Mouse (Mus musculus): ENCODE data around the gene Rhof. TPM values are rescaled to one million over a fixed set of nuclear protein-coding genes. Genes with fewer than 3 reads are reported as not detected.

Rhof gene
- polyA plus RNA-seq, 1 experiment from 2014 or later, result 20.9 TPM

DNA sequence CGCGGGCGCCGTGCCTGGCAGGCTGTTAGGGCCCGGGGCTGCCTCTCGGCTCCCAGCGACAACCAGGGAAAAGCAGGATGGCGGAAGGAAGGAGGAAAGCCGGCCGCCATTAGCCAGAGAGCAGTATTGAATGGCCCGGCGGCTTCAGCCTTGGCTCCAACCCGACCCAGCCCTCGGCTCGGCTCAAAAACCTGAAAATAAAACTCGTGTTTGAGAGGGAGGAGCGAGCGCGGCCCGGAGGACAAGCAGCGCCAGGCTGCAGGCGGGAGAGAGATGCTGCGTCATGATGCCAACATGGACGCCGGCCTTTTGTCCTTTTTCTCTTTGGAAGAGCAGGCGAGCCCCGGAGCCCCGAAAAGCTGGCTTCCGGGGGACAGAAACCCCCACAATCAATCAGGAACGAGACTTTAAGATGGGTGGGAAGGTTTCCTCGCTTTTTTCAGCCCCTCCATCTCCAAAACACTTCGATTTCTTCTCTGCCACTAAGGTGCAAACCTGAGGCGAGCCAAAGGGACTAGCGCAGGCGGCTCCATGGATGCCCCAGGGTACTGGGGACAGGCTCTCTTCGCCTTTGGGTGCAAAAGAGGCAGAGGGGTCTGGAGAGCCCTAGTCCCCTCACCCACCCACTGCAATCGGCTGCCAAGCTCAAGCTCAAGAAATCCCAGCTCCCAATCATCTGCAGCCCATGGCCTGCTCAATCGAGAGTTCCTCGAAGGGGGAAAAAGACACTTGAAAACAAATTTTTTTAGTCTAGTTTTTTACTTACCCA lies 6.6 kb upstream of the Rhof start:
- Histone ChIP-seq H3K4me1 (peaks cover 45% of the 10 kb centered on the region), H3K9ac (replicated peaks) (peak overlapping the region; percentile 99), H3K4me2 (peak overlapping the region; percentile 91), H3K27ac (replicated peaks) (peak overlapping the region; percentile 97), H3K4me3 (replicated peaks) (peak overlapping the region; percentile 69), H3K36me3 (0 out of 2 replicates have a peak, but pooled peaks cover 2% of the 10 kb centered on the region), H3K27me3 (replicated peaks) (no peaks in the 10 kb centered on the region), H3K9me3 (replicated peaks) (no peaks in the 10 kb centered on the region)
- WGBS, result under 1% methylated on average over 39 of the region's 39 CpGs
- no peak for ATAC-seq (ENCODE audit: low FRiP score)

DNA sequence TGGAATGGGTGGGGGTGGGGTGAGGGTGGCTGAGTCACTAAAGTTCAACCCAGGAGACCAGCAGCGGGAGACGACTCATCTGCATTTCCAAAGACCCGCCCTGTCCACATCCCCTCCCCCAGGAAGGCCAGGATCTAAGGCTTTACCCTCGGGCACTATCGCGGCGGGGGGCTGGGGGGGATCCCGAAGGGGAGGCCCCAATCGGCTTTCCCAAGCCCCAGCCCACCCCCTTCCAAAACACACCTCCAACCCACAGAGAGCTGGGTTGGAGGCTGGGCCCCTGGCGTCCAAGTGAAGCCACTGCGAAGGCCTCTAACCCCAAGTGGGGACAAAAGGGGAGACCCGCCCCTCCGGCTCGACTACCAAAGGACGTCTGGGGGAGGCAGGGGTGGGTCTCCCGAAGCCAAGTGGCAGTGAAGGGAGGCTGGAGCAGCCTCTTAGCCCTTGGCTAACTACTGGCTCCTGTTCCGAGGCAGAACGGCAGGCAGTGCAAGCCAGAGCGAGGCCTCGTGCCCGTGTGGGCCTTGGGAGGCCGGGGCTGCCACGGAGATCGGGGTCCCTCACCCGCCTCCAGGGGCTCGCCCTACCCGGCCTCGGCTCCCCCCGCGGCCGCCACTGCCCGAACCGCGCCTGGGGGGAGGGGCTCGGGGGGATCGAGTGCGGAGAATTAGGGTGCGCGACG lies 5.9 kb upstream of the Rhof start:
- Histone ChIP-seq H3K4me1 (peaks cover 45% of the 10 kb centered on the region), H3K9ac (replicated peaks) (peak overlapping the region; percentile 99), H3K4me3 (replicated peaks) (peak overlapping the region; percentile 69), H3K27ac (replicated peaks) (peak overlapping the region; percentile 97), H3K4me2 (peak overlapping the region; percentile 91), H3K36me3 (0 out of 2 replicates have a peak, but pooled peaks cover 2% of the 10 kb centered on the region), H3K9me3 (replicated peaks) (no peaks in the 10 kb centered on the region), H3K27me3 (replicated peaks) (no peaks in the 10 kb centered on the region)
- 0% methylated on average over 40 of the region's 40 CpGs for WGBS
- ATAC-seq (ENCODE audit: low FRiP score), result peak; percentile 2; the same call in 1 of the 2 replicates

DNA sequence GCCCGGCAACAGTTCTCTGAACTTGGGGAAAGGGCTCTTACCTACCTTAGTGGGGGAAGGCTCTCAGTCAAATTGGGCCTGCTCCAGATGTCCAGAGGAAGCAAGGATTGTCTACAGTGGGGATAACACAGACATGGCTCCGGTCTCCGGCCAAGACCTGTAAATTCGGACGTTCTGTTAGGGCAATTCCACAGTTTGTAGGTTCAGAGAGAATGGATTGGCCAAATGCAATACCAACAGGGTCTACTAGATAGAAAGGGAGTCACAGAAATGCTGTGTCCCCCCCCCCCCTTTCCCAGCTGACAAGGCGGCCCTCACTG lies 5.4 kb upstream of the Rhof start:
- no peaks in the 10 kb centered on the region for H3K9me3 ChIP-seq (replicated peaks)
- no peaks in the 10 kb centered on the region for H3K27me3 ChIP-seq (replicated peaks)
- peak overlapping the region; percentile 69 for H3K4me3 ChIP-seq (replicated peaks)
- H3K4me1 ChIP-seq, result peaks cover 50% of the 10 kb centered on the region
- H3K9ac ChIP-seq (replicated peaks), result peak overlapping the region; percentile 99
- H3K27ac ChIP-seq (replicated peaks), result peak overlapping the region; percentile 97
- ATAC-seq (ENCODE audit: low FRiP score), result no peak
- WGBS, result 0% methylated on average over 6 of the region's 6 CpGs
- H3K4me2 ChIP-seq, result peak overlapping the region; percentile 91
- H3K36me3 ChIP-seq, result 0 out of 2 replicates have a peak, but pooled peaks cover 2% of the 10 kb centered on the region

GRCm38 (mm10) chr5:123137044-123137909 lies 4.8 kb upstream of the Rhof start:
- Histone ChIP-seq H3K4me2 (peak overlapping the region; percentile 91), H3K9ac (replicated peaks) (peak overlapping the region; percentile 99), H3K4me1 (peaks cover 56% of the 10 kb centered on the region), H3K4me3 (replicated peaks) (peak overlapping the region; percentile 69), H3K27ac (replicated peaks) (peak overlapping the region; percentile 97), H3K27me3 (replicated peaks) (no peaks in the 10 kb centered on the region), H3K36me3 (0 out of 2 replicates have a peak, but pooled peaks cover 2% of the 10 kb centered on the region), H3K9me3 (replicated peaks) (no peaks in the 10 kb centered on the region)
- 1% methylated on average over 20 of the region's 20 CpGs for WGBS
- ATAC-seq (ENCODE audit: low FRiP score), result no peak

GRCm38 (mm10) chr5:123136361-123137043 lies 4.0 kb upstream of the Rhof start:
- no peak for ATAC-seq (ENCODE audit: low FRiP score)
- Histone ChIP-seq H3K9ac (replicated peaks) (peak overlapping the region; percentile 99), H3K4me1 (peaks cover 63% of the 10 kb centered on the region), H3K9me3 (replicated peaks) (no peaks in the 10 kb centered on the region), H3K4me3 (replicated peaks) (peak overlapping the region; percentile 69), H3K36me3 (0 out of 2 replicates have a peak, but pooled peaks cover 2% of the 10 kb centered on the region), H3K27me3 (replicated peaks) (no peaks in the 10 kb centered on the region), H3K4me2 (peak overlapping the region; percentile 91), H3K27ac (replicated peaks) (peak overlapping the region; percentile 97)
- WGBS, result 0% methylated on average over 13 of the region's 13 CpGs

DNA sequence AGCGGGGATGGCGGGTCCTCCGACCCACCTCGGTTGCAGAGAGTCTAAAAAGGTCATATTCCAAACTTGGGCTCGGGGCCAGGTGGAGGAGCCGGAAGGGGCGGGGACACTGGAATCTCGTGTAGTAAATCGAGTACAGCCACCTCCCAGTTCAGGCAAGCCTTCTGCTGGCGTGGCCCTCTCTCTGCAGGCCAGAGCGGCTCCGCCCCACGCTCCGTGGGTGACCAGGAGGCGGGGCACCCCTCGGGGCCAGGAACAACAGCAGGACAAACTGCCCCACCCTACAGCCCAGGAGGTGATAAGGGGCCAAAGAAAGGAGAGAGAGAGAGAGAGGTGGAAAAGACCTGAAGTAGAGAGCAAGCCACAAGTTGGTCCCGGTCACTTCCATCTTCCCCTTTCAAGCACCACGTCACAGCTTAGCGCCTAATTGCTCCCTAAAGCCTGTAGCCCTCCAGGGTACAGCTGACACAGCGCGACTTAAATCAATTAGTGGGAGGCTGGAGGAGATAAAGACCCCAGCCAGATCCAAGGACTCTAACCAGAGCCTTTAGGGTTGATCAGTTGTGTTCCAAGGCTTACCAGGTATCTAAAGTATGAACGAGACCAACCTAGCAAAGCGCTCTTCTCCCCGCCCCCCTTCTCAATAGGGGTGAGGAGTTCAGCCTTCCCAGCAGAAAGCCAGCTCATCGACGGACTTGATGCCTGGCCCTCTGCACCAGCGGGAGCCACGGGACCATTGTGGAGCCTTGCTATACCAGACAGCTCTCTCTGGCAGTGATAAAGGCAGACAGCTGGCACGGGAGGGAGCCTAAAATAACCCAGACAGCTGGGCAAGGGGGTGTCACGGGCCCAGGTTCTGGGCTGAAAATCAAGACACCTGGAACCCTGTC lies 3.2 kb upstream of the Rhof start:
- Histone ChIP-seq H3K4me2 (peak overlapping the region; percentile 91), H3K9ac (replicated peaks) (peak overlapping the region; percentile 99), H3K4me3 (replicated peaks) (peak overlapping the region; percentile 69), H3K27ac (replicated peaks) (peak overlapping the region; percentile 97), H3K9me3 (replicated peaks) (no peaks in the 10 kb centered on the region), H3K4me1 (peaks cover 68% of the 10 kb centered on the region), H3K36me3 (0 out of 2 replicates have a peak, but pooled peaks cover 2% of the 10 kb centered on the region), H3K27me3 (replicated peaks) (no peaks in the 10 kb centered on the region)
- no peak for ATAC-seq (ENCODE audit: low FRiP score)
- 2% methylated on average over 30 of the region's 30 CpGs for WGBS

DNA sequence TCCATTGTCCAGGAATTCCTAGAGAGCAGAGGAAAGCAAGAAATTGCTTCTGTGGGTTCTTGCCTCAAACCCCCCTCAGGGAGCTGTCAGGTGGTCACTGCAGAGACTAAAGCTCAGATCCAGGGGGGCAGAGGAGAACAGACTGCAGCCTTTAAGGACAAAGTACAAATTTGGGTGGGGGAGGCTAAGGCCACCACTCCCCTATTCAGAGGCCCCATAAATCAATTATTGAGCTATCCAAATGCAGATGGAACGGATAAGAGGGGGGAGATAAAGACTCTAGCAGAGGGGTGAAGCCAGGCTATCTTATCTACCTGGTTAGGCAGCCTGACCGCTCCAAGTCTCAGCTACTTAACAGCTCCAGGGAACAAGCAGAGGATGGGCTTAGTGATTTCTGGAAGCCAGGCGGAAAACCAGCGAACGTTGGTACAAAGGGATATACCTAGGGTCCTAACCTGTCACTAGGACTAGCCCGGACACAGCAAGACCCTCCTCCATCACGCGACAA lies 2.4 kb upstream of the Rhof start:
- no peak for ATAC-seq (ENCODE audit: low FRiP score)
- H3K27ac ChIP-seq (replicated peaks), result peak overlapping the region; percentile 97
- peak overlapping the region; percentile 91 for H3K4me2 ChIP-seq
- H3K27me3 ChIP-seq (replicated peaks), result no peaks in the 10 kb centered on the region
- H3K9ac ChIP-seq (replicated peaks), result peak overlapping the region; percentile 99
- peaks cover 68% of the 10 kb centered on the region for H3K4me1 ChIP-seq
- 6% methylated on average over 8 of the region's 8 CpGs for WGBS
- H3K36me3 ChIP-seq, result 0 out of 2 replicates have a peak, but pooled peaks cover 2% of the 10 kb centered on the region
- H3K4me3 ChIP-seq (replicated peaks), result peak overlapping the region; percentile 69
- H3K9me3 ChIP-seq (replicated peaks), result no peaks in the 10 kb centered on the region

GRCm38 (mm10) chr5:123134186-123134874 lies 1.8 kb upstream of the Rhof start:
- no peak for ATAC-seq (ENCODE audit: low FRiP score)
- Histone ChIP-seq H3K36me3 (0 out of 2 replicates have a peak, but pooled peaks cover 5% of the 10 kb centered on the region), H3K9me3 (replicated peaks) (no peaks in the 10 kb centered on the region), H3K9ac (replicated peaks) (peak overlapping the region; percentile 99), H3K27ac (replicated peaks) (peak overlapping the region; percentile 97), H3K4me2 (peak overlapping the region; percentile 91), H3K27me3 (replicated peaks) (no peaks in the 10 kb centered on the region), H3K4me1 (peaks cover 68% of the 10 kb centered on the region), H3K4me3 (replicated peaks) (peak overlapping the region; percentile 69)
- WGBS, result 11% methylated on average over 13 of the region's 13 CpGs

DNA sequence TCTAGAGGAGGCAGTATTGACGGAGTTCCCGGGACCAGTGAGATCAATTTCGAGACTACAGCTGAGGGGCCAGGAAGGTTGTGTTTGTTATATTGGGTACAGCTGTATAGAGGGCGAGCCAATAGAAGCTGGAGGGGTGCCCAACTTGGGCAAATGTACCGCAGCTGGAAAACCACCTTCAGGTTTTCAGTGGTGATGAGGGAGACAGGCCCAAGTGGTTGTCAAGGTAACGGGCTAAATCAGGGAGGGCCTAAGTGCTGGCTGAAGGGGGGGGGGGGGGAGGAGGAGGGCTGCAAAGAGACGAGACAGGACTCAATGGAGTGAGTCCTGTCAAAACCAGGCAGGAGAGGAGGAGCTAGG lies 1.3 kb upstream of the Rhof start:
- ATAC-seq (ENCODE audit: low FRiP score), result no peak
- Histone ChIP-seq H3K36me3 (0 out of 2 replicates have a peak, but pooled peaks cover 5% of the 10 kb centered on the region), H3K27me3 (replicated peaks) (no peaks in the 10 kb centered on the region), H3K9me3 (replicated peaks) (no peaks in the 10 kb centered on the region), H3K4me1 (peaks cover 68% of the 10 kb centered on the region), H3K27ac (replicated peaks) (peak overlapping the region; percentile 97), H3K4me3 (replicated peaks) (peak overlapping the region; percentile 45; the same call in 1 of the 2 replicates), H3K9ac (replicated peaks) (no peak overlapping the region), H3K4me2 (peak overlapping the region; percentile 91)
- 12% methylated on average over 7 of the region's 7 CpGs for WGBS

All from neural tube, embryonic 15.5 days (tissue).